Mouse (Mus musculus): ENCODE measurements around the gene Gm17190. TPM values are rescaled to one million over a fixed set of nuclear protein-coding genes. Genes with fewer than 3 reads are reported as not detected.

Gm17190 gene
- not detected for polyA plus RNA-seq (2017; shearing (Covaris generic))

GRCm38 (mm10) chr13:96081754-96082153 lies at the start of gene Gm17190:
Gm17190 (plus strand) TSS chr13:96082054.

GRCm38 (mm10) chr13:96081276-96081675 lies 578 bp upstream of the Gm17190 start, which contains the start of gene Gm20075:
Gm20075 (minus strand) TSS chr13:96081376.

GRCm38 (mm10) chr13:96132401-96132816 lies 50.6 kb downstream of the Gm17190 start, which contains the start of gene Sv2c:
Sv2c (minus strand) TSS chr13:96132577.

Other genes starting within 250 kb of the Gm17190 start
- 43.9 TPM for gene Iqgap2, start 190.1 kb upstream of the Gm17190 start, polyA plus RNA-seq (2017; shearing (Covaris generic))
- 9.4 TPM for gene Gm20075, start 678 bp upstream of the Gm17190 start, polyA plus RNA-seq (2017; shearing (Covaris generic))
- 2.6 TPM for gene Sv2c, start 50.5 kb downstream of the Gm17190 start, polyA plus RNA-seq (2017; shearing (Covaris generic))